Mouse (Mus musculus) brain, embryonic 14.5 days (tissue): Measurements from ENCODE around the gene Cacnb4.

ENCODE experiments used
- CTCF ChIP-seq: fragments of 200-500 bp; IDR thresholded peaks from 2 replicates; pipeline ENCODE4 v1.5.1; 2012; ENCODE audit warnings: inconsistent platforms, mild to moderate bottlenecking, moderate library complexity, borderline replicate concordance; ENCODE audit not compliant: insufficient read depth, insufficient read length; ENCODE audit errors: extremely low read depth
- POLR2A ChIP-seq: fragments of 200-500 bp; IDR thresholded peaks from 2 replicates; pipeline ENCODE4 v1.6.1; 2012; ENCODE audit warnings: mild to moderate bottlenecking, inconsistent platforms, borderline replicate concordance; ENCODE audit not compliant: poor library complexity, insufficient read depth, insufficient read length, severe bottlenecking; ENCODE audit errors: extremely low read depth

DNA sequence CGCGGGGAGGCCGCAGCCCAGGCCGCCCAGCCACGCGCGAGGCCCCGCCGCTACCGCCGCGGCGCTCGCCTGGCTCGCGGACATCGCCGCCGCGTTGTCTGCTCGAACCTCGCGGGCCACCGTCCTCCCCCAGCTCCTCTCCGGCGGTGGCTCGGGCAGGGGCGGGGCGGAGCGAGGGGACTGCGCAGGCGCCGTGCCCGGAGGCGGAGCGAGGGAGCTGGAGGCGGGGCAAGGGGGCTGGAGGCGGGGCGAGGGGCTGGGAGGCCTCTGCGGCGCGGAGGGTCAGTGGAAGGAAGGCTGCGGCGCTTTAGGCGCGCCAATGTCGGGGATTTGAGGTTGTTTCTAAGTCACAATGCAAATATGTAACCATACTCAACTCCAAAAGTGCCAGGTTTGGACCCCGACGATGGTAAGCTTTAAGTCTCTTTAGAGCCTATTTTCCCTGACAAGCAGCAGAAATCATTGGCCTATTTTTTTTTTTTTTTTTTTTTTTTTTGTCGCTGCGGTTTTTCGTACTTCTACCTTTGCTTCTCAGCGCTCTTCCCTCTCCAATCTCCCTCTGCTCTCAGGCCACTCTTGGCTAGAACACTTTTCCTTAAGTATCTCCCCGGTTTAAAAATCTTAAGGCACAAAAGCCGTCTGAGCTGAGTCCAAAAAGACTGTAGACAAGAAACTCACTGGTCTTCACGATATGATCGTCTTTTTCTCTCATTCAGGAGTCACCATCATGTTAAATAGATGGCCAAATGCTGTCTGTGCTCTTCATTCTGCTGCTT is 251.7 kb downstream of the Cacnb4 start, which contains the start of gene Arl5a:
- no peak for TF ChIP-seq CTCF
- peak; percentile 92 for TF ChIP-seq POLR2A
